ENCODE assay signal across 8 mouse cellular contexts in genomic region chr1:191395871-191396433, GRCm38 (mm10). TPM values are rescaled to one million over a fixed set of nuclear protein-coding genes. Genes with fewer than 3 reads are reported as not detected.
DNase-seq lines count a peak whose midpoint lies in the region; ATAC-seq and TF ChIP-seq lines count a peak whose summit lies in the region.

No protein-coding gene starts in this region.

- TF ChIP-seq POLR2A in cortical plate, adult 2 months (IDR thresholded peaks at IDR 0.05; ENCODE audit: extremely low read depth, insufficient read depth, low read length): no peak

- peak overlapping the region; percentile 92 for H3K27ac ChIP-seq in cortical plate, adult 2 months (ENCODE audit: insufficient read depth, low read length)
- peak overlapping the region; percentile 61; the same call in 1 of the 2 replicates for H3K27ac ChIP-seq in kidney, embryonic 14.5 days (ENCODE audit: low read depth, low read length)

- H3K27me3 ChIP-seq in kidney, embryonic 14.5 days (ENCODE audit: control insufficient read depth, insufficient read depth, low read length): no peaks in the 10 kb centered on the region

- H3K9me3 ChIP-seq in kidney, embryonic 14.5 days (ENCODE audit: control insufficient read depth, low read length): no peaks in the 10 kb centered on the region

- no peak for ATAC-seq in kidney, embryonic 14.5 days (ENCODE audit: low FRiP score, low TSS enrichment)

- peak overlapping the region; percentile 88 for H3K9ac ChIP-seq in kidney, embryonic 14.5 days (ENCODE audit: low read depth, low read length)

- no peaks in the 10 kb centered on the region for H3K36me3 ChIP-seq in kidney, embryonic 14.5 days (ENCODE audit: control insufficient read depth, insufficient read depth, low read length)

- H3K4me3 ChIP-seq in cortical plate, adult 2 months (ENCODE audit: insufficient read depth, low read length): peak overlapping the region; percentile 63
- H3K4me3 ChIP-seq in kidney, embryonic 14.5 days (ENCODE audit: low read length): peak overlapping the region; percentile 78

- H3K4me2 ChIP-seq in kidney, embryonic 14.5 days (replicated peaks; ENCODE audit: low read depth, low read length): peak overlapping the region; percentile 62

- no peak for TF ChIP-seq CTCF in cortical plate, adult 2 months (IDR thresholded peaks at IDR 0.05; ENCODE audit: extremely low read depth, insufficient read depth, low read length)

- under 1% methylated on average over 40 of the region's 43 CpGs for WGBS in kidney, embryonic 14.5 days

- H3K4me1 ChIP-seq in cortical plate, adult 2 months (ENCODE audit: control insufficient read depth, insufficient read depth, low read length): peaks cover 5% of the 10 kb centered on the region; the same call in 1 of the 2 replicates
- 0 out of 2 replicates have a peak, but pooled peaks cover 3% of the 10 kb centered on the region for H3K4me1 ChIP-seq in kidney, embryonic 14.5 days (ENCODE audit: control insufficient read depth, insufficient read depth, low read length)

- peak; percentile 53 to 60 for DNase-seq in right cerebral cortex, postnatal 10 days (ENCODE audit: low spot score in 2 of 2)
- DNase-seq in right cerebral cortex, postnatal 25 days: no peak
- peak; percentile 56 to 59 for DNase-seq in heart, adult 9 months (ENCODE audit: low spot score in 2 of 2)
- peak; percentile 58 to 66 for DNase-seq in lung, adult 18-20 months
- peak; percentile 36 for DNase-seq in ovary, postnatal 14 days (ENCODE audit: low spot score)
- DNase-seq in urinary bladder, adult 18-20 months (ENCODE audit: low spot score in 2 of 2): peak; percentile 45 to 64

RNA-seq across cellular contexts. Expression of gene Ppp2r5a, which starts 7.1 kb away (rescaled TPM):
- 79.8 and 82.1 TPM in 2 replicates for polyA plus RNA-seq in cortical plate, adult 2 months (2012; rRNA removed)
- polyA plus RNA-seq in kidney, embryonic 14.5 days (2014; fragmentation: Nextera tagmentation; extraction: Ambion mirVana): 24.6 and 25.0 TPM in 2 replicates
